Mouse (Mus musculus) spleen, postnatal 14 days (tissue): ENCODE results near the gene Gm6034.
"Not testable (repeated sequence)": the region's sequence is repeated elsewhere in the genome, so short reads cannot be mapped to it uniquely, and the experiment has no call there.

ENCODE experiments used
- DNase-seq, 2 experiments: peaks; one replicate each; pipeline ENCODE4 v3.0.0; 2021 to 2022; ENCODE audit warnings: low spot score in 2 of 2

Gm6034 gene

DNA sequence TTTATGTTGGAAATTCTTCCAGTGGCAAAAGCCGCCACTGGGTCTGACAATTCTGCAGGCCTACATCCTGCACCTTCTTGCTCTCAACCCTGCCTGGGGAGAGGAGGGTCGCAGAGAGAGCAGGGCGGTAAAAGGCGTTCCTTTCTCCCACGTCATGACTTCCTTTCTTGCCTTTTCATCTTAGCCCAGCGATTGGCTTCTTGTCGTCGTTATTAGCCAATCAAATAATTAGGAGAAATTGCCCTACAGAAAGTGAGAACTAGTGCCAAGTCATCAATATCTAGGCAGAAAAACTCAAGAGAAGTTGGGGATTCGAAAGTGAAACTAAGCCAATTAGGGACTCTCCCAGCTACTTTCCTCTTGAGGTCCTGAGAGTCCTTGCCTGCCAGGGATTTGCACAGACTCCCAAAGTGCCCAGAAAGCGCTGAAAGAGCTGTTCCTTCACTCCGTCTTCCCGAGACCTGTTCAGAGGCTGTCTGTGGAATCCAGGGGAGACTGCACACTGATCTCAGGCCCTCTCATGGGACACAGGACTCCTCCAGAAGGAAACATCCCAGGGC, at the start of gene Gm6034, which contains the start of gene H2-T22:
Gene Gm6034, plus strand, starts transcription at position 352 of the 560 bp plus-strand sequence.
Gene H2-T22, minus strand, starts transcription at position 138 of the 560 bp plus-strand sequence.
- peak; percentile 42 to 56 for DNase-seq

DNA sequence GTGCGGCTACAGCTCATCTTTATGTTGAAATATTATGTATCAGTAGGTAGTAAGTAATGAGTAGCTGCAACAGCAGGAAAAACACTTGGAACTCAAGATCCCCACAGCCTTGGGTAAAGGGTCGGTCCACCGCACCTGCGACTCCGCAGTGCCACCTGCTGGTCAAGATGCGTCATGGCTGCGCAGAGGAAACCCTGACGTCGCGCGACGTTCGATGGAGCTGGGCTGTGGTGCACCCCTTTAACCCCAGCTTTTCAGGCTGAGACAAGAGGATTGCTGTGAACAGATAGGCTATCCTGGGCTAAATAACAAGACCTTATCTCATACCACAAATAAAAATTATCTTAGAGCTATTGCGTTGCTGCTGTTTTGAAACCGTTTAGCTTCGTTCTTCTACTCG, 49.1 kb upstream of the Gm6034 start:
- DNase-seq: peak; percentile 67 to 80

DNA sequence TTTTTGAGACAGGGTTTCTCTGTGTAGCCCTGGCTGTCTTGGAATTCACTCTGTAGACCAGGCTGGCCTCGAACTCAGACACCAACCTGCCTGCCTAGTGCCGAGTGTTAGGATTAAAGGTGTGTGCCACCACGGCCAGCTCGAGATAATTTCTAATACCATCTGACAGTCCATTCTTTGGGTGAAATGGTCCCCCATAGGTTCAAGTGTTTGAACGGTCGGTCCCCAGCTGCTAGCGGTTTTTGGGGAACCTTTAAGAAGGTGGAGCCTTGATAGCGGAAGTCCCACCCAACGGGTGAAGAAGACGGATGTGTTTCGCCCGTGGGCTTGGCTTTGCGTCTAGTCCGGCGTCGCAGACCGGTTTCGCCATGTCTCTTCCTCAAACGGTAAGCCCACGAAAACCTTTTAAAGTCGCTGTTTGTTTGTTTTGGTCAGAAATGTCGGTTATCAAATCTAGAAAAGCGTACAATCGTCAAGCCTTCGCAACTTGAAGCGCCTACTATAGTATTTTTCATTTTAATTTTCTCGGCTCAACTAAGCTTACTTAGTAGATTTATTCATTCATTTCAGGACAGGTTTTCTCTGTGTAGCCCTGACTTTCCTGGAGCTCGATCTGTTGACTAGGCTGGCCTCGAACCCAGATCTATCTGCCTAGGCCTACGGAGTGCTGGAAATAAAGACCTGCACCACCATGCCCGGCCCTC, 48.4 kb upstream of the Gm6034 start:
- DNase-seq: peak; percentile 64 to 69

DNA sequence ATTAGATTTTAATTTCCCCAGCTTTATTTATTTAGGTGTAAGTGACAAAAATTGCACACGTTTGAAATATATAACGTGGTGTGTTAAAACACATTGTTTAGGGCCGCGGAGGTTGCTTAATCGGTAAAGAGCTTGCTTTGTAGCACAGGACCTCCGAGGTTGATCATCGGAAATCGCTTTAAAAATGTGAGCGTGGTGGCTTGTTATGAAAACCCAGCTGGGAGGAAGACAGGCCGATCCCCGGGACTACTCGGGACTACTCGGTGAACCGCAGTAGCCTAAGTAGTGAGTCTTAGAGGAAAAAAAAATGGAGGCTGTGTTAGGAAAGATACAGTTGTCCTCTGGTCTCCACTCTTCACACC, 47.9 kb upstream of the Gm6034 start:
- no peak for DNase-seq

DNA sequence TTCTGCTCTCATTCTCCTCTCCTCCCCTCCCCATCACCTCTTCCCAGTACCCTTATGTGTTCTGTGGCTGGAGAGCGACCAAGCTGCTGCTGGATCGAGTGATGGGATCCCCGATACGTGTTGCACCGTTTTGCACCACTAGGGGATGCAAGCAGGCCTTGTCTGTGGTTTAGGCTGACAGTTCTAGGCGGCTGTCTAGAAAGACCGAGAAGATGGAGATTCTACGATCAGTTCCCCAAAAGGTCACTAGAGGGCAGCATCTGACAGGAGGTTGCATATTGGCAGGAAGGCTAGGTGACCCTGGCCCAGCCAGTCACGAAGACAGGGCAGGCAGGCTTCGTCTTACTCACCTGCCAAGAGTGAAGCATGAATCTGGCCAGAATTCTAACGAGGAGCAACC, 45.8 kb upstream of the Gm6034 start:
- DNase-seq: peak; percentile 93 to 99

DNA sequence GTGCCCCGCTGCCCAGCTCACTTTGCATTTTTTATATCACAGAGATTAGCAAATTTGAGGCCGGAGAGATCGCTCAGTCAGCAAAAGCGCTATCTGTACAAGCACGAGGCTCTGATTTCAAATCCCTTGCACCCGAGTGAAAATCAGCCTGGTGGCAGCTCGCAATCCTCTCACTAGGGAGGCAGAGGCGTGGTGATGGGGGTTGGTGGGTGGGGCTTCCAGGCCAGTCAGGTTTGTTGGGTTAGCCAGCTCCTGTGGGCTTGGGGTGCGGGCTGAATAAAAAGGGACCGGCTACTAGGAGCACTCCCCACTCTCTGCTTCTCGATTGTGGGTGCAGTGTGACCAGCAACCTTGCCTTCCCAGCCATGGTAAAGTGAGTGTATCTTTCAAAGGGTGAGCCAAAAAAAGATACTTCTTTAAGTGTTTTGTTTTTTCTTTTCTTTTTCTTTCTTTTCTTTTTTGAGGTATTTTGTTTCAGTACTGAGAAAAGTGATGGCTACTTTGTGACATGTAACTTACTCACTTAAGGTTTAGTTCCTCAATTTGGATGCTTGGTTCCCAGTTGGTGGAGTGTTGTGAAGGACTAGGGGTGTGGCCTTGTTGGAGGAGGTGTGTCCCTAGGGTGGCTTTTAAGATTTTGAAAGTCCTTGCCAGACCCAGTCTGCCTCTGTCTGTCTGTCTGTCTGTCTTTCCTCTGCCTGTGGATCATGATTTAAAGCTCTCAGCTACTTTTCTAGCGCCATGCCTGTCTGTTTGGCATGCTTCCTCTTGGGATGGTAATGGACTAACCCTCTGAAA, 44.8 kb upstream of the Gm6034 start:
- DNase-seq: peak; percentile 51 to 58

DNA sequence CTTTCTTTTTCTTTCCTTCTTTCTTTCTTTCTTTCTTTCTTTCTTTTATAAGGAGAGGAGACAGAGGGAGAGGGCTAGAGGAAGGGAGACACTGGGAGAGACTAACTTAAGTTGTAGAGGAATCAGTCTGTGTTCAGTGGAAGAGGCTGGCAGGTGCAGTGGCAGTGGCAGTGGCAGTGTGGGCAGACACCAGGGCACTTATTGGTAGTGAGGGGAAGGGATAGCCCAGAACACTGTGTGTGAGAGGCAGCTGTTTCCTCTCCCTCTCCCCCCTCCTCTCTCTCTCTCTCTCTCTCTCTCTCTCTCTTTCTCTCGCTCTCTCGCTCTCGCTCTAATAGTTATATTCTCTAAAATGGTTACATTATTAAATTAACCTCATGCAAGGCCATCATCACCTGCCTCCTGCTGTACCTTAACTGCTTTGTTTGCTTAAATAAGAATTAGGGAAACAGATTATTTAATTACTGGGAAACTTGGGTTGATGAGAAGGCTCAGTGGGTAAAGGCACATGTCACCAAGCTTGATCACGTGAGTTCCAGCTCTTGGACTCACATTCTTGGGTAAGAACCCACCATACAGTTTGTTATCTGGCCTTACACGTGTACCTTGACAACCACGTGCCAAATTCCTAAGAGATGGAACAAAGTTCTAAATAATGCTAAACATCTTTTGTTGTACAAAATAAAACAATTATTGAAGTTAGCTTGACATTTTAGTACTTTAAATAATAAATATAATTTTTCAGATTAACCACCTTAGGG, 44.0 kb upstream of the Gm6034 start:
- DNase-seq: no peak

DNA sequence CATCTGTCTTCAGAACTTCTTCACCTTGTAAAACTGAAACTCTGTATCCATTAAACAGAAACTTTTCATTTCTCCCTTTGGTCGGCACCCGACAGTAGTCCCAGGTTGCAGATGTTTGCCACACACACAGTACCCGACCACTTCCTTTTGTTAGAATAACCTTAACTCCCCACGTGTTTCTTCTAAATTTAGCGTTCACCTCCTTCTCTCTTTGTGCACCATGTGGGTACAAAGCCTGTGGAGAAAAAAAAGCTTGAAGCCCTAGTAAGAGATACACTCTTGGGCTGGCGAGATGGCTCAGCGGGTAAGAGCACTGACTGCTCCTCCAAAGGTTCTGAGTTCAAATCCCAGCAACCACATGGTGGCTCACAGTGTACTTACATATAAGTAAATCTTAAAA, 43.4 kb upstream of the Gm6034 start:
- DNase-seq: peak in 1 of 2 experiments; percentile 39

DNA sequence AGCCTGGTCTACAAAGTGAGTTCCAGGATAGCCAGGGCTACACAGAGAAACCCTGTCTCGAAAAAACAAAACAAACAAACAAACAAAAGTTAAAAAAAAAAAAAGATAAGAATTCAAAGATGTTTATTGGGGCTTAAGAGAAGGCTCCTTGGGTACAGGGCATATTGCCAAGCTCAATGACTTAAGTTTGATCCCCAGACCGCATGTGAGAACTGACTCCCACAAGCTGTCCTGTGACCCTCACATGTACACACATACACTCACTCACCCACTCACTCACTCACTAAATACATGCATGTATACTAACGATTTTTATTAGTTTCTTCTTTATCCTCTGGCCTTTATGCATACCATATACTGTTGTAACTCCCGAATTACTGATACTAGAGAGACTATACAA, 42.4 kb upstream of the Gm6034 start:
- DNase-seq: no peak

DNA sequence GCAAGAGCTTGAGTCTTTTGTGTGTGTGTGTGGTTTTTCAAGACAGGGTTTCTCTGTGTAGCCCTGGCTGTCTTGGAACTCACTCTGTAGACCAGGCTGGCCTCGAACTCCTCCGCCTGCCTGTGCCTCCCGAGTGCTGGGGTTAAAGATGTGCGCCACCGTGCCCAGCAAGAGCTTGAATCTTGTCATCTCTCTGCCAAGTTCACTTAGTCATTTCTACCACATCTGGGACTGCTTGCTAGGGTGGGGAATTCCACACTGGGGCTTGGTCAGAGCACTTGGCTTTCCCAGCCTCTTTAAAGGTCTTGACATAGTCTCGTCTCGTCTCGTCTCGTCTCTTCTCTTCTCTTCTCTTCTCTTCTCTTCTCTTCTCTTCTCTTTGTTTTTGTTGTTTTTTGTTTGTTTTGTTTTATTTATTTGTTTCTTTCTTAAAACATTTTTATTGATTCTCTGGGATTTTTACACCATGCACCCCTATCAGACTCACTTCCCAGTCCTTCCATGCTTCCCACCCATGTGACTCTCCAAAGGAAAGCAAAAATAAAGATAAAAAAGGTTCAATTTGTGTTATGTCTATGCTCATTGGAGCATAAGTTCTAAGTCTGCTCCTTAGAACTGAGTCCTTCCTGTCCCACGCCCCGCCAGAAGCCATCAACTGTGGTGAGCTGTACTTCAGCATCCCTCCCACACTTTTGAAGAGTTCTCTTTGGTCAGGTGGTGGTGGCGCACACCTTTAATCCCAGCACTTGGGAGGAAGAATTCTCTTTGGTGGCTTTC, 41.5 kb upstream of the Gm6034 start:
- DNase-seq: peak in 1 of 2 experiments; percentile 53

DNA sequence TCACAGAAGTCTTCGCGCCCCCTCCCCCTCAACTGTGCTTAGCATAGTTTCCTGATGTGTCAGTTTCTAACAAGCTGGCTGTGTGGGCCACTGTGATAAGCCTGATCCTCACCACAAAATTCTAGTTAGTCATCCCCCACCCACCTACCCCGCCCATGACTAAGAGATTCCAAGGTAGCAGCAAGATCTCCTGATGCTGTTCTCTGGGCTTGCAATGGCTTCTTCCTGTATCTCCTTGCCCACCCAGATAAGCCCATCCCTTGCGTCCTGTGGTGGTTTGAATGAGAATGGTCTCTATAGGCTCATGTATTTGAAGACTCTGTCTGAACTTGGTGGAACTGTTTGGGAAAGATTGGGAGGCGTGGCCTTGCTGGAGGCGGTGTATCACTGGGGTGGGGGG, 40.8 kb upstream of the Gm6034 start:
- peak in 1 of 2 experiments; percentile 56 for DNase-seq

DNA sequence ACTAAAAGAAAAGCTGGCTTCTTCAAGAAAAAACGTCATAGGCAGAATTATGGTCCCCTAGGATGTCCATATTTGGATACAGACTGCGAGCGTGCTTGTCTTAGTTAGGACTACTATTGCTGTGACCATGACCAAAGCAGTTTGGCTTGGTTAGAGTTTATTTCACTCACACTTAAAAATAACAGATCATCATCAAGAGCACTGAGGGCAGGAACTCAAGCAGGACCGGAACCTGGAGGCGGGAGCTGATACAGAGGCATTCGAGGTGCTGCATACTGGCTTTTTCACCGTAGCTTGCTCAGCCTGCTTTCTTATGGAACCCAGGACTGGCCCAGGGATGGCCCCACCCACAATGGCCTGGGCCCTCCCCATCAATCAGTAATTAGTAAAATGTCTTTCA, 39.4 kb upstream of the Gm6034 start:
- no peak for DNase-seq

DNA sequence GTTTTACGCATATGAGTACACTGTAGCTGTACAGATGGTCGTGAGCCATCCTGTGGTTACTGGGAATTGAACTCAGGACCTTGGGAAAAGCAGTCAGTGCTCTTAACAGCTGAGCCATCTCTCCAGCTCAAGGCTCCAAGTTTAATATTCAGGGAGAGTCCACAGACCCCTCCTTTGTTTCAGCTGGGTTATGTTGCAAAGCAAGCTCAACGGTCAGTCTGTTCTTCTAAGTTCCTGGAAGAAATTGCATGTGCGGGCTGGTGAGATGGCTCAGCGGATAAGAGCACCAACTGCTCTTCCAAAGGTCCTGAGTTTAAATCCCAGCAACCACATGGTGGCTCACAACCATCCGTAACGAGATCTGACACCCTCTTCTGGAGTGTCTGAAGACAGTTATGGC, 38.4 kb upstream of the Gm6034 start:
- DNase-seq: not testable (repeated sequence)

DNA sequence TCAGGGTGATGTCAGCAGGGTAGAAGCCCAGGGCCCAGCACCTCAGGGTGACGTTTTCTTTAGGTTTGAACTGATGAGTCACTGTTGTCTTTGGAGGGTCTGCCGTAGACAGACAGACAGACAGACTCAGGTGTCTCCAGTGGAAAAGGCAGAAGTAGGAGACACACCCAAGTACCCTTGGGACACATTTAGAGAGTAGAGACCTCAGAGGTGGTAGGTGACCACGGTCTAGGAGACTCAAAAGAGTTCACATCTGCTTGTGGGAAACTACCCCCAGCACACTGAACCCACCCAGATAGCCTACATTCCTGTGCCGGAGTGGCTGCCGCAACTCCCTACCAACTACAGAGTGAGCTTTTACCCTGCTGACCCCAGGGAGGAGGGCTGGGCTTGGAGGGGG, 27.8 kb upstream of the Gm6034 start:
- DNase-seq: no peak

DNA sequence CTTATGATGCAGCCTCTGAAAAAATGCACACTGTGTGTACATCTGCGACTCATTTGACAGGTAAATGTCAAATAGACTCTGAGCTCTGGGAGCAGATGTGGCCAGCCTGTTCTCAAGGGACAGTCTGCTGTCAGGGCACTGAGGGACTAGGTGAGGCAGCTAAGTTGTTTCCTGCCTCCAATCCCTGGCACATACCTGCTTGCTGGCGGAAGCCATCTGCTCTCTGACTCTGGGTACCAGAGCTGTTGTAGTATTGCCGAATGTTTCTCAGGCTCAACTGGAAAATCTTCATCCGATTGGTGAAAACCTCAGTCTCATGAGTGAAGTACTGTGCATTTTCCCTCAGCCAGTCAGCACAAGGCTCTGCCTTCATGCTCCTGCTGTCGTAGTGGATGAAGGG, 25.7 kb upstream of the Gm6034 start:
- DNase-seq: no peak

DNA sequence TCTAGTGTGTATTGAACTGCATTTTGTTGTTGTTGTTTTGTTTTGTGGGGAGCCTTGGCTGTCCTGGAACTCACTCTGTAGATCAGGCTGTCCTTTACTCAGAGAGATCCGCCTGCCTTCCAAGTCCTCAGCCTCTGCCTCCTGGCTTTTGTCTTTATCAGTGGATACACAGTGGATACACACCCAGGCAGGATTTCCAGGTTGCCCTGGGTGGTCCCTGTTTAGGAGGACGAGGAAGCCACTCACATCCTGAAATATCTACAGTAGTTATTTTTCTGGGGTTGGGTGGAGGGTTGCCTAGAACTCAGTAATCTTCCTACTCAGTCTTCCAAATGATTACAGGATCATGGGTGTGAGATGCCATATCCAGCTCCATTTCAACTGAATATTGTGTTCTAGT, 23.8 kb upstream of the Gm6034 start:
- no peak for DNase-seq

DNA sequence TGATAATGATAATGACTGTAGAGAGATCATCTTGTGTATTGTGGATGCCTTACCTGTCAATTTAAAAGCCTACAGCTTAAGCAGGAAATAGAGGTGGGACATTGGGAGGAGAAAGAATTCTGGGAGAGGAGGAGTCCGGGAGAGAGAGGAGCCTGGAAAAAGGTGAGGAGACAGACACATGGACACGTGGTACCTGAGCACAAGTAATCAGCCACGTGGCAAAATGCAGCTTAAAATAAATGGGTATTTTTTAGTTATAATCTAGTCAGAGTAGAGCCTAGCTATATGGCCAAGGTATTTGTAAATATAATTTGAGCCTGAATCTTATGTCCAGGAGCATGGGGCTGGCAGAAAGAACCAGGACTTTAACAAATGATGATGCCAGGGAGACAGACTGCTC, 23.2 kb upstream of the Gm6034 start:
- no peak for DNase-seq

DNA sequence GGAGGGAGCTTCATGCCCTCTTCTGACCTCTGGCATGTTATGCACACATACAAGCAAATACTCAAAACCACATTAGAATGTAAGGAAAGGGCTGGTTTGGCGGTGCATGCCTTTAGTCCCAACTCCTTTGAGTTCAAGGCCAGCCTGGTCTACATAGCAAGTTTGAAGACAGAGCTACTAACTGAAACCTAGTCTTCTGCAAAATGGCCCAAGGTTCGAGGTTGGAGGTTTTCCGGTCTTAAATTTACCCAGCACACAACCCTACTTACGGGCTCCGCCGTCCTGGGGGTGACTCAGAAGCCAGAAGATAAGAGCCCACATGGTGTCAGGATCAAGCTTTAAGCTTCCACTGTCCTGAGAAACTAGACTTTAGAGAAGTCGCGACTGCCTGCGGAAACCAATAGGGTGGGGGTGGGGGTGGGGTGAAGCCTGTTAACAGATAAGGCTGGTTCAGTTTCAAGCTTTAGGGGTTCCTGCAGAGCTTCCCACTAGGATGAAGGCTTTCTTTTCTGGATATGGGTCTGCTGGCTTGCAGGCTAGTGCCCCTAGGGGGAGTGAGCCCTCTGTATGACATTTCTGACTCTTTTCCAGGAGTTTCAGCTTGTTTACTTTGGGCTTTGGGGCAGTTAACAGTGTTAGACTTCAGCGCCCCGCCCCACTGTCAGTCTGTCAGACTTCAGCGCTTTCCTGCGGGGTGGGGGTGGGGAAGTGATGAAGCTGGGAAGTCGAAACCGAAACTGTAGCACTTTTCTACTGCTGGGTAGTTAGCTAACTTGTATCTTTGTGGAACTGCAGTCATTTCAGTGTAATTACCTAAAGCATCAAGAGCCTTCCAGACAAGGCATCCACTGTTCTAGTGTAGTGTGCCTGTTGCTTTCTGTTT, 22.3 kb upstream of the Gm6034 start, which contains the start of gene H2-T24:
Gene H2-T24, minus strand, starts transcription at position 370 of the 883 bp plus-strand sequence.
- DNase-seq: peak; percentile 63 to 75

DNA sequence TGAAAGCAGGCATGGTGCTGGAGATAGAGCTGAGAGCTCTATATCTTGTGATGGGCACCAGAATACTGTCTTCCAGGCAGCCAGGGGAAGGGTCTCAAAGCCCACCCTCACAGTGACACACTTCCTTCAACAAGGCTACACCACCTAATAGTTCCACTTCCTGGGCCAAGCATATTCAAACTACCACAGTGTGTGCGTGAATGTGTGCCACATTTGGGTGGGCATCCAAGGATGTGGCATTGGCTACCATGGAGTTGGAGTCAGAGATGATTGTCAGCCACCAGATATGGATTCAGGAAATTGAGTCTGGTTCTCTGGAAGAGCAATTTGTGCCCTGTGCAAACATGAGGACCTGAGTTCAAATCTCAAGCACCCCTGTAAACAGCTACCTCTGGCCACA, 21.5 kb upstream of the Gm6034 start:
- no peak for DNase-seq

DNA sequence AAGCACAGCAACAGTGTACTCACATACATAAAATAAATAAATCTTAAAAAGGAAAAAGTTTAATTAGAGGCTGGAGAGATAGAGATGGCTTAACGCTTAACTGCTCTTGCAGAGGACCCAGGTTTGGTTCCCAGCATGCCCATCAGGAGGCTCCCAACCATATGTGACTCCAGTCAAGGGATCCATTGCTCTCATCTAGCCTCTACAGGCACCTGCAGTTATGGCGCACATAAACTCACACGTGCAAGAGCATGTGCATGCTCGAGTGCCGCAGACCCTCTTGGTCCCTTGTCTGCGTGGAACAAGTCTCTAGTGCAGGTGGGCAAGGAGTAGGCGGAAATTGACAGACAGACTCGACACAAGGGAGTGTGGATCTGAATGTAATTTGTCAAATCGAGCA, 20.7 kb upstream of the Gm6034 start:
- no peak for DNase-seq
